ENCODE assay signal across 20 mouse cellular contexts in genomic region chr13:24263560-24263959, GRCm38 (mm10). TPM values are rescaled to one million over a fixed set of nuclear protein-coding genes. Genes with fewer than 3 reads are reported as not detected.
A peak's percentile ranks its signal among the peaks of the same experiment; 100 is the strongest.
DNase-seq lines count a peak whose midpoint lies in the region; ATAC-seq lines count a peak whose summit lies in the region.
"Had no signal": no experiment of that assay in that cellular context is flagged by ENCODE, and none has a peak within 500 bp of the region (broad histone marks: within the 10 kb centered on the region; RNA-seq: fewer than 3 reads in every experiment).

No protein-coding gene starts in this region.

- intact Hi-C loops in heart, postnatal 10 days (cut with DNase I) = no loop called here

- DNase-seq in frontal cortex, postnatal 14 days (ENCODE audit: low spot score in 2 of 2) = no peak
- peak; percentile 25 to 26 for DNase-seq in frontal cortex, adult 2 months (ENCODE audit: extremely low spot score in 1 of 2, low spot score in 1 of 2)
- no peak for DNase-seq in frontal cortex, postnatal 25 days (ENCODE audit: low spot score in 2 of 2)
- peak; percentile 53 for DNase-seq in brain, adult 2 months (ENCODE audit: low read depth, low spot score)
- no peak for DNase-seq in heart, postnatal 10 days
- DNase-seq: adrenal gland, adult 2 months; adrenal gland, adult 8-10 months; adrenal gland, postnatal 10 days; adrenal gland, postnatal 14 days; adrenal gland, postnatal 25 days; adrenal gland, postnatal 36 days; B cell, adult 2 months; cerebellum, adult 11 months; cerebellum, adult 11-12 months; cerebellum, adult 18-20 months; cerebellum, adult 2 months had no signal

- ATAC-seq in frontal cortex, adult (ENCODE audit: low TSS enrichment) = peak; percentile 81
- ATAC-seq: activated CD4-positive, CD25-positive, alpha-beta regulatory T cell, adult 4 months; CD4-positive, CD25-positive, alpha-beta regulatory T cell, adult 4 months; Patski had no signal

RNA-seq across cellular contexts. Expression of gene Carmil1, which starts 17.0 kb away (rescaled TPM):
- polyA plus RNA-seq in frontal cortex, adult 2 months (2012; rRNA removed) = 36.1 and 37.7 TPM in 2 replicates
- total RNA-seq in heart, postnatal 10 days (2021) = 10 to 100 TPM in 1 of 2 experiments, 1 to 10 TPM in 1; 4.5 to 10.9 TPM

Comparison
In these comparisons a context has a peak if more than half of its experiments do, and no peak if none do; other contexts are left out.
1. DNase-seq: peak in frontal cortex, adult 2 months (2 of 2) and brain, adult 2 months (single experiment); none in frontal cortex, postnatal 14 days (0 of 2), frontal cortex, postnatal 25 days (0 of 2) and heart, postnatal 10 days (0 of 2).